Mouse (Mus musculus): ENCODE results near the gene Gm7849.
"Not testable (repeated sequence)": the region's sequence is repeated elsewhere in the genome, so short reads cannot be mapped to it uniquely, and the experiment has no call there.

Gene Gm7849

DNA sequence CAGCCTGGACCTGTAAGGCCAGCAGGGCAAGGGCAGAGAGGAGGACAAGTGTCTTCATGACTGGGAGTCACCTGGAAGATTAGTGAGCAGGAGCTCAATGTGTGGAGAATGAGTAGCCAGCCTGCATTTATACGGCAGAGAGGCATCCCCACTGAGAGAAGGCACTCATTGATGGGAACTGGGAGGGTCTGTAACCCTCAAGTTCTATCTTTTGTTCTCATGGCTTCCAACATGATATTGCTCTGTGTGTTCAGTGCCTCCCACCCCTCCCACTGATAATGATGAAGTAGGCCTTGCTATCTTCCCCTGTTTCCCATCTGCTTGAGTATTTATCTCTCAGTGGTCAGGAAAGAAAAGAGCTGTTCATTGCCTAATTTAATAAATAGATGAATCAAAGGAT, at the start of gene Gm7849:
Gene Gm7849 (minus strand): TSS at position 101 of the 400 bp plus-strand sequence.
- not testable (repeated sequence) for DNase-seq

DNA sequence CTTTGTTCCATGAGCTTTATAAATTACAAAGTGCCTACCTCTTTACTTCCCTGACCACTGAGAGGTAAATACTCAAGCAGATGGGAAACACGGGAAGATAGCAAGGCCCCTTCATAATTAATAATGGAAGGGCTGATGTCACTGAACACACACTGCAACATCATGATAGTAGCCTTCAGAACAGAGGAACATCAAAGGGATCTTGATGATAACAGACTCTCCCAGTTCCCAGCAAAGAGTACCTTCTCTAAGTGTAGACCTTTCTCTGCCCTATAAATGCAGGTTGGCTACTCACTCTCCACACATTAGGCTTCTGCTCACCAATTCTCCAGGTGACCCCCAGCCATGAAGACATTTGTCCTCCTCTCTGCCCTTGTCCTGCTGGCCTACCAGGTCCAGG, 29.2 kb downstream of the Gm7849 start, which contains the start of gene Defa36:
Gene Defa36 (plus strand): TSS at position 301 of the 400 bp plus-strand sequence.
- DNase-seq, result not testable (repeated sequence)

Measured in retina, postnatal 1 day (tissue).